In genomic region chr1:62444406-62444805, GRCm38 (mm10) we compare ENCODE assay signal across 18 mouse cellular contexts.
"Had no signal": no experiment of that assay in that cellular context is flagged by ENCODE, and none has a peak within 500 bp of the region (broad histone marks: within the 10 kb centered on the region; RNA-seq: fewer than 3 reads in every experiment).

No protein-coding gene starts in this region.

- H3K27me3 ChIP-seq: lung, embryonic 15.5 days; megakaryocyte, embryonic 14.5 days; midbrain, embryonic 13.5 days; midbrain, embryonic 15.5 days; neural tube, embryonic 12.5 days had no signal

- H3K9ac ChIP-seq: liver, postnatal 0 days; lung, embryonic 15.5 days; midbrain, embryonic 13.5 days; midbrain, embryonic 15.5 days; neural tube, embryonic 12.5 days had no signal

- H3K9me3 ChIP-seq: lung, embryonic 15.5 days; megakaryocyte, embryonic 14.5 days; midbrain, embryonic 13.5 days; midbrain, embryonic 15.5 days; neural tube, embryonic 12.5 days had no signal

- DNase-seq: liver, postnatal 0 days; lung, adult 2 months; lung, postnatal 14 days; lung, postnatal 36 days; right cerebral cortex, postnatal 25 days; right cerebral cortex, postnatal 4 days; spleen, adult 18-20 months; thymus, adult 18-20 months; thymus, postnatal 14 days; thymus, postnatal 36 days had no signal

- H3K4me3 ChIP-seq: lung, embryonic 15.5 days; megakaryocyte, embryonic 14.5 days; midbrain, embryonic 13.5 days; midbrain, embryonic 15.5 days; neural tube, embryonic 12.5 days had no signal

- H3K4me1 ChIP-seq: midbrain, embryonic 13.5 days; midbrain, embryonic 15.5 days; neural tube, embryonic 12.5 days had no signal

- ATAC-seq: liver, postnatal 0 days; lung, postnatal 0 days; midbrain, embryonic 13.5 days; midbrain, embryonic 15.5 days had no signal

- H3K36me3 ChIP-seq: lung, embryonic 15.5 days; midbrain, embryonic 13.5 days; midbrain, embryonic 15.5 days; neural tube, embryonic 12.5 days had no signal

- H3K27ac ChIP-seq: lung, embryonic 15.5 days; macrophage; midbrain, embryonic 13.5 days; midbrain, embryonic 15.5 days; neural tube, embryonic 12.5 days had no signal

- H3K4me2 ChIP-seq: lung, embryonic 15.5 days; midbrain, embryonic 11.5 days; midbrain, embryonic 13.5 days; midbrain, embryonic 15.5 days; neural tube, embryonic 12.5 days had no signal
